Mouse (Mus musculus) G1E (cell line): Measurements from ENCODE around the gene Slc5a3. TPM values are rescaled to one million over a fixed set of nuclear protein-coding genes. Genes with fewer than 3 reads are reported as not detected.

ENCODE experiments used
- ATAC-seq: 2 replicates; pipeline ENCODE4 v1.8.0; 2016; ENCODE audit warnings: mild to moderate bottlenecking; ENCODE audit not compliant: insufficient number of reproducible peaks, poor library complexity, low FRiP score, severe bottlenecking; ENCODE audit errors: extremely low read depth
- DNase-seq: peaks from one replicate; pipeline ENCODE4 v3.0.0; 2012; ENCODE audit warnings: low spot score
- H3K27me3 ChIP-seq: 2 replicates; pipeline ENCODE4 v1.6.1; 2012; ENCODE audit warnings: mild to moderate bottlenecking, low read length, inconsistent platforms; ENCODE audit not compliant: insufficient read depth
- H3K36me3 ChIP-seq: replicated peaks from 2 replicates; pipeline ENCODE3; 2012; ENCODE audit warnings: mild to moderate bottlenecking, inconsistent platforms
- H3K4me1 ChIP-seq: 2 replicates; pipeline ENCODE4 v1.6.1; 2012; ENCODE audit warnings: low read depth, low read length, inconsistent platforms, mixed read lengths; ENCODE audit not compliant: insufficient read depth
- H3K4me3 ChIP-seq: 2 replicates; pipeline ENCODE4 v1.5.1; 2012; ENCODE audit warnings: low read depth, mild to moderate bottlenecking, inconsistent platforms, low read length, moderate library complexity, mixed read lengths
- H3K9me3 ChIP-seq: replicated peaks from 2 replicates; pipeline ENCODE4 v1.6.1; 2012; ENCODE audit warnings: inconsistent platforms
- CTCF ChIP-seq: IDR thresholded peaks from 2 replicates; pipeline ENCODE4 v1.5.1; 2012; ENCODE audit warnings: low read depth, low read length, inconsistent platforms, mixed read lengths
- GATA1 ChIP-seq: IDR thresholded peaks from 2 replicates; pipeline ENCODE4 v1.6.1; 2012; ENCODE audit warnings: borderline replicate concordance, low read length, inconsistent platforms, mixed read lengths
- GATA2 ChIP-seq: IDR thresholded peaks from 2 replicates; pipeline ENCODE4 v1.6.1; 2012; ENCODE audit warnings: low read depth, low read length, inconsistent platforms, borderline replicate concordance
- POLR2AphosphoS5 ChIP-seq: IDR thresholded peaks from 2 replicates; pipeline ENCODE4 v1.6.1; 2012; ENCODE audit warnings: low read depth, low read length, inconsistent platforms; ENCODE audit not compliant: insufficient replicate concordance
- TAL1 ChIP-seq: conservative IDR thresholded peaks from 2 replicates; pipeline ENCODE4 v1.6.1; 2012; ENCODE audit warnings: low read depth, low read length, inconsistent platforms, mixed read lengths
- polyA plus RNA-seq: library from polyadenylated mRNA; stranded (reverse); fragments of >175 nt; gene quantifications from 2 replicates; pipeline ENCODE4 v1.2.3, GENCODE M21; 2012
- total RNA-seq, 2 experiments: library from RNA; stranded (forward) in 1 of 2; stranded (reverse) in 1 of 2; fragments of 200-1000 nt in 1 of 2; fragments of >200 nt in 1 of 2; fragmentation: Nextera tagmentation in 1 of 2; gene quantifications; 2 replicates each; pipeline ENCODE4 v1.2.3; 2014 to 2017

Slc5a3 gene
- total and polyA plus RNA-seq, 3 experiments = 0.09 to 3.6 (median 3.1) TPM

GRCm38 (mm10) chr16:92060213-92060612, 2.1 kb downstream of the Slc5a3 start:
- DNase-seq = no peak
- Histone ChIP-seq H3K4me1 (peaks cover 20% of the 10 kb centered on the region), H3K36me3 (peaks cover 53% of the 10 kb centered on the region), H3K4me3 (no peak overlapping the region), H3K9me3 (no peaks in the 10 kb centered on the region), H3K27me3 (no peaks in the 10 kb centered on the region)
- ATAC-seq = no peak
- TF ChIP-seq POLR2AphosphoS5 = no peak

- Histone ChIP-seq H3K36me3 (peaks cover 67% of the 10 kb centered on the region), H3K9me3 (no peaks in the 10 kb centered on the region), H3K4me3 (no peak overlapping the region)
Measured at GRCm38 (mm10) chr16:92061586-92061985, 3.5 kb downstream of the Slc5a3 start.

GRCm38 (mm10) chr16:92062832-92063231, 4.7 kb downstream of the Slc5a3 start:
- no peak for ATAC-seq

More at GRCm38 (mm10) chr16:92061586-92061985, 3.5 kb downstream of the Slc5a3 start:
- Histone ChIP-seq H3K4me1 (peaks cover 22% of the 10 kb centered on the region), H3K27me3 (no peaks in the 10 kb centered on the region)
- TF ChIP-seq GATA2 (no peak), POLR2AphosphoS5 (no peak), CTCF (no peak), GATA1 (no peak), TAL1 (no peak)
- ATAC-seq = no peak
- DNase-seq = no peak

GRCm38 (mm10) chr16:92064801-92065200, 6.7 kb downstream of the Slc5a3 start:
- DNase-seq = no peak
- TF ChIP-seq GATA2 = no peak
- no peak for TF ChIP-seq TAL1
- TF ChIP-seq POLR2AphosphoS5 = no peak
- TF ChIP-seq GATA1 = no peak
- no peak for TF ChIP-seq CTCF
- Histone ChIP-seq H3K27me3 (no peaks in the 10 kb centered on the region), H3K4me1 (peaks cover 7% of the 10 kb centered on the region), H3K9me3 (no peaks in the 10 kb centered on the region), H3K36me3 (peaks cover 90% of the 10 kb centered on the region), H3K4me3 (no peak overlapping the region)
- no peak for ATAC-seq

More at GRCm38 (mm10) chr16:92062832-92063231, 4.7 kb downstream of the Slc5a3 start:
- no peak for DNase-seq
- Histone ChIP-seq H3K9me3 (no peaks in the 10 kb centered on the region), H3K27me3 (no peaks in the 10 kb centered on the region), H3K4me3 (no peak overlapping the region), H3K4me1 (peaks cover 16% of the 10 kb centered on the region), H3K36me3 (peaks cover 78% of the 10 kb centered on the region)
- no peak for TF ChIP-seq CTCF
- TF ChIP-seq TAL1 = no peak
- TF ChIP-seq GATA1 = no peak
- TF ChIP-seq GATA2 = no peak
- no peak for TF ChIP-seq POLR2AphosphoS5

GRCm38 (mm10) chr16:92070338-92070737, 12.2 kb downstream of the Slc5a3 start:
- Histone ChIP-seq H3K4me3 (no peak overlapping the region), H3K4me1 (0 out of 2 replicates have a peak, but pooled peaks cover 2% of the 10 kb centered on the region), H3K9me3 (no peaks in the 10 kb centered on the region), H3K36me3 (peaks cover 77% of the 10 kb centered on the region), H3K27me3 (no peaks in the 10 kb centered on the region)
- ATAC-seq = no peak
- no peak for DNase-seq
- TF ChIP-seq CTCF (no peak), POLR2AphosphoS5 (no peak), GATA1 (no peak), TAL1 (no peak), GATA2 (no peak)

- no peak for ATAC-seq
- TF ChIP-seq POLR2AphosphoS5 (no peak), GATA2 (no peak), GATA1 (no peak), CTCF (no peak), TAL1 (no peak)
- no peaks in the 10 kb centered on the region for H3K9me3 ChIP-seq
- no peaks in the 10 kb centered on the region for H3K27me3 ChIP-seq
- H3K4me3 ChIP-seq = no peak overlapping the region
- DNase-seq = no peak
- H3K36me3 ChIP-seq = peaks cover 50% of the 10 kb centered on the region
- no peaks in the 10 kb centered on the region for H3K4me1 ChIP-seq
Measured at GRCm38 (mm10) chr16:92076797-92077196, 18.7 kb downstream of the Slc5a3 start.

GRCm38 (mm10) chr16:92083771-92084453, 25.8 kb downstream of the Slc5a3 start:
- no peak for DNase-seq
- Histone ChIP-seq H3K27me3 (no peaks in the 10 kb centered on the region), H3K36me3 (peaks cover 26% of the 10 kb centered on the region), H3K4me1 (no peaks in the 10 kb centered on the region), H3K9me3 (no peaks in the 10 kb centered on the region), H3K4me3 (no peak overlapping the region)
- no peak for ATAC-seq
- TF ChIP-seq GATA2 (no peak), TAL1 (no peak), CTCF (no peak), POLR2AphosphoS5 (no peak), GATA1 (no peak)
